ENCODE assay signal across 15 mouse cellular contexts in genomic region chr12:116566672-116567071, GRCm38 (mm10).
"Had no signal": no experiment of that assay in that cellular context is flagged by ENCODE, and none has a peak within 500 bp of the region (broad histone marks: within the 10 kb centered on the region; RNA-seq: fewer than 3 reads in every experiment).

No protein-coding gene starts in this region.

- H3K4me1 ChIP-seq: neural tube, embryonic 15.5 days; stomach, embryonic 15.5 days had no signal

- H3K36me3 ChIP-seq: neural tube, embryonic 15.5 days; stomach, embryonic 15.5 days had no signal

- H3K27me3 ChIP-seq: neural tube, embryonic 15.5 days; stomach, embryonic 15.5 days had no signal

- H3K4me2 ChIP-seq: neural tube, embryonic 15.5 days; stomach, embryonic 15.5 days had no signal

- H3K9ac ChIP-seq: neural tube, embryonic 15.5 days; stomach, embryonic 15.5 days had no signal

- H3K27ac ChIP-seq: neural tube, embryonic 15.5 days; stomach, embryonic 15.5 days; stomach, postnatal 0 days had no signal

- DNase-seq: retina, postnatal 1 day; right cerebral cortex, adult 18-20 months; right cerebral cortex, postnatal 14 days; right cerebral cortex, postnatal 25 days; right cerebral cortex, postnatal 4 days; spleen, adult 18-20 months; thymus, adult 18-20 months; thymus, adult 2 months; thymus, postnatal 14 days; thymus, postnatal 25 days; thymus, postnatal 36 days; thymus, postnatal 4 days had no signal

- H3K9me3 ChIP-seq: neural tube, embryonic 15.5 days; stomach, embryonic 15.5 days had no signal

- H3K4me3 ChIP-seq: neural tube, embryonic 15.5 days; stomach, embryonic 15.5 days had no signal
